Mouse (Mus musculus) liver, embryonic 12.5 days (tissue): ENCODE results near the gene Fam219b. TPM values are rescaled to one million over a fixed set of nuclear protein-coding genes. Genes with fewer than 3 reads are reported as not detected.
A peak's percentile ranks its signal among the peaks of the same experiment; 100 is the strongest.

ENCODE experiments used
- ATAC-seq: fragments of 200-750 bp; cut with Nextera tagmentation; 2 replicates; pipeline ENCODE4 v1.8.0; 2017; ENCODE audit warnings: moderate number of reproducible peaks, mild to moderate bottlenecking, moderate library complexity
- H3K27ac ChIP-seq: fragments of 300-500 bp; sonication (generic); 2 replicates; pipeline ENCODE4 v1.5.1; 2016; ENCODE audit warnings: mild to moderate bottlenecking
- H3K27me3 ChIP-seq: fragments of 300-500 bp; sonication (generic); replicated peaks from 2 replicates; pipeline ENCODE4 v1.6.1; 2016; ENCODE audit warnings: mild to moderate bottlenecking, moderate library complexity
- H3K36me3 ChIP-seq: fragments of 300-500 bp; sonication (generic); 2 replicates; pipeline ENCODE4 v1.6.1; 2016; ENCODE audit warnings: mild to moderate bottlenecking, moderate library complexity
- H3K4me1 ChIP-seq: fragments of 300-500 bp; sonication (generic); 2 replicates; pipeline ENCODE4 v1.6.1; 2016
- H3K4me2 ChIP-seq: fragments of 300-500 bp; sonication (generic); 2 replicates; pipeline ENCODE4 v1.6.1; 2016; ENCODE audit warnings: mild to moderate bottlenecking, moderate library complexity
- H3K4me3 ChIP-seq: fragments of 300-500 bp; sonication (generic); 2 replicates; pipeline ENCODE4 v1.5.1; 2016; ENCODE audit warnings: mild to moderate bottlenecking, moderate library complexity
- H3K9ac ChIP-seq: fragments of 300-500 bp; sonication (generic); 2 replicates; pipeline ENCODE4 v1.6.1; 2016; ENCODE audit warnings: mild to moderate bottlenecking, moderate library complexity
- H3K9me3 ChIP-seq: fragments of 300-500 bp; sonication (generic); replicated peaks from 2 replicates; pipeline ENCODE4 v1.6.1; 2016; ENCODE audit warnings: mild to moderate bottlenecking, moderate library complexity
- WGBS: fragments of 180-500 bp; shearing (Covaris S2); methylation state at CpG from one replicate; pipeline ENCODE4 v1.1.7; 2016; ENCODE audit not compliant: insufficient replicate concordance; 5-methylcytosine and 5-hydroxymethylcytosine counted together
- polyA plus RNA-seq: library from polyadenylated mRNA; unstranded; fragments of >200 nt; fragmentation: Nextera tagmentation; extraction: Ambion mirVana; gene quantifications from 2 replicates; pipeline ENCODE4 v1.2.1, GENCODE M21; 2016

Fam219b gene
- polyA plus RNA-seq, 1 experiment from 2014 or later = 12.0 TPM

GRCm38 (mm10) chr9:57531946-57532345 is 5.4 kb upstream of the Fam219b start:
- H3K4me3 ChIP-seq = no peak overlapping the region
- ATAC-seq = no peak
- H3K27ac ChIP-seq = no peak overlapping the region
- no peak overlapping the region for H3K4me2 ChIP-seq
- H3K27me3 ChIP-seq = no peaks in the 10 kb centered on the region
- peaks cover 65% of the 10 kb centered on the region for H3K36me3 ChIP-seq
- H3K4me1 ChIP-seq = peaks cover 8% of the 10 kb centered on the region
- no peaks in the 10 kb centered on the region for H3K9me3 ChIP-seq
- no peak overlapping the region for H3K9ac ChIP-seq
- WGBS = 77% methylated on average over 1 of the region's 1 CpGs

- Histone ChIP-seq H3K4me1 (peaks cover 28% of the 10 kb centered on the region), H3K27ac (0 out of 2 replicates have a peak overlapping the region, but pooled peaks have one; percentile 84), H3K27me3 (no peaks in the 10 kb centered on the region), H3K4me2 (peak overlapping the region; percentile 78), H3K4me3 (peak overlapping the region; percentile 88), H3K36me3 (peaks cover 63% of the 10 kb centered on the region), H3K9me3 (no peaks in the 10 kb centered on the region), H3K9ac (peak overlapping the region; percentile 93; the same call in 1 of the 2 replicates)
- ATAC-seq = no peak
- 87% methylated on average over 5 of the region's 5 CpGs for WGBS
These were observed 966 bp upstream of the Fam219b start for GRCm38 (mm10) chr9:57536362-57536761.

GRCm38 (mm10) chr9:57537728-57538181 is 427 bp downstream of the Fam219b start:
- ATAC-seq = no peak; the same call in 1 of the 2 replicates
- no peaks in the 10 kb centered on the region for H3K9me3 ChIP-seq
- under 1% methylated on average over 24 of the region's 24 CpGs for WGBS

GRCm38 (mm10) chr9:57539550-57539949 is 2.2 kb downstream of the Fam219b start:
- peaks cover 63% of the 10 kb centered on the region for H3K36me3 ChIP-seq
- no peak for ATAC-seq
- 75% methylated on average over 2 of the region's 2 CpGs for WGBS

More at GRCm38 (mm10) chr9:57537728-57538181, 427 bp downstream of the Fam219b start:
- peak overlapping the region; percentile 78 for H3K4me2 ChIP-seq
- peak overlapping the region; percentile 84 for H3K27ac ChIP-seq
- no peaks in the 10 kb centered on the region for H3K27me3 ChIP-seq
- H3K9ac ChIP-seq = peak overlapping the region; percentile 93
- peaks cover 62% of the 10 kb centered on the region for H3K36me3 ChIP-seq
- H3K4me3 ChIP-seq = peak overlapping the region; percentile 88
- H3K4me1 ChIP-seq = peaks cover 28% of the 10 kb centered on the region

GRCm38 (mm10) chr9:57541312-57541711 is 4.0 kb downstream of the Fam219b start:
- no peak overlapping the region for H3K9ac ChIP-seq
- peaks cover 27% of the 10 kb centered on the region for H3K4me1 ChIP-seq
- WGBS = 6% methylated on average over 1 of the region's 1 CpGs
- ATAC-seq = no peak
- no peak overlapping the region for H3K27ac ChIP-seq
- no peak overlapping the region for H3K4me3 ChIP-seq
- H3K9me3 ChIP-seq = no peaks in the 10 kb centered on the region
- H3K4me2 ChIP-seq = no peak overlapping the region
- H3K36me3 ChIP-seq = peaks cover 72% of the 10 kb centered on the region
- H3K27me3 ChIP-seq = no peaks in the 10 kb centered on the region

More at GRCm38 (mm10) chr9:57539550-57539949, 2.2 kb downstream of the Fam219b start:
- H3K4me3 ChIP-seq = no peak overlapping the region
- H3K9me3 ChIP-seq = no peaks in the 10 kb centered on the region
- peaks cover 28% of the 10 kb centered on the region for H3K4me1 ChIP-seq
- no peak overlapping the region for H3K27ac ChIP-seq
- H3K27me3 ChIP-seq = no peaks in the 10 kb centered on the region
- H3K9ac ChIP-seq = no peak overlapping the region
- H3K4me2 ChIP-seq = no peak overlapping the region

GRCm38 (mm10) chr9:57543951-57544350 is 6.6 kb downstream of the Fam219b start:
- 68% methylated on average over 3 of the region's 3 CpGs for WGBS
- Histone ChIP-seq H3K4me3 (no peak overlapping the region), H3K36me3 (peaks cover 82% of the 10 kb centered on the region), H3K9me3 (no peaks in the 10 kb centered on the region), H3K4me2 (no peak overlapping the region), H3K27ac (no peak overlapping the region), H3K9ac (no peak overlapping the region), H3K27me3 (no peaks in the 10 kb centered on the region), H3K4me1 (peaks cover 25% of the 10 kb centered on the region)
- ATAC-seq = no peak

GRCm38 (mm10) chr9:57547287-57547686 is 10.0 kb downstream of the Fam219b start:
- Histone ChIP-seq H3K4me2 (peak overlapping the region; percentile 27), H3K27me3 (no peaks in the 10 kb centered on the region), H3K27ac (0 out of 2 replicates have a peak overlapping the region, but pooled peaks have one; percentile 15), H3K4me3 (no peak overlapping the region), H3K36me3 (peaks cover 56% of the 10 kb centered on the region), H3K4me1 (peaks cover 34% of the 10 kb centered on the region), H3K9ac (no peak overlapping the region), H3K9me3 (no peaks in the 10 kb centered on the region)
- WGBS = 26% methylated on average over 5 of the region's 5 CpGs
- peak; percentile 45; the same call in 1 of the 2 replicates for ATAC-seq

GRCm38 (mm10) chr9:57547869-57548268 is 10.5 kb downstream of the Fam219b start:
- Histone ChIP-seq H3K4me1 (peaks cover 36% of the 10 kb centered on the region), H3K36me3 (peaks cover 50% of the 10 kb centered on the region), H3K9ac (no peak overlapping the region), H3K4me2 (peak overlapping the region; percentile 27), H3K27ac (no peak overlapping the region), H3K27me3 (no peaks in the 10 kb centered on the region), H3K9me3 (no peaks in the 10 kb centered on the region), H3K4me3 (no peak overlapping the region)
- ATAC-seq = no peak
- 81% methylated on average over 11 of the region's 11 CpGs for WGBS

- ATAC-seq = no peak
- no peak overlapping the region for H3K27ac ChIP-seq
These were observed 11.9 kb downstream of the Fam219b start for GRCm38 (mm10) chr9:57549186-57549585.

GRCm38 (mm10) chr9:57550126-57550862 is 13.0 kb downstream of the Fam219b start:
- 80% methylated on average over 11 of the region's 11 CpGs for WGBS
- H3K4me2 ChIP-seq = no peak overlapping the region
- no peak overlapping the region for H3K27ac ChIP-seq

More at GRCm38 (mm10) chr9:57549186-57549585, 11.9 kb downstream of the Fam219b start:
- Histone ChIP-seq H3K4me1 (peaks cover 40% of the 10 kb centered on the region), H3K4me3 (no peak overlapping the region), H3K4me2 (no peak overlapping the region), H3K27me3 (no peaks in the 10 kb centered on the region), H3K36me3 (peaks cover 37% of the 10 kb centered on the region), H3K9me3 (no peaks in the 10 kb centered on the region), H3K9ac (no peak overlapping the region)
- WGBS = 91% methylated on average over 4 of the region's 4 CpGs

GRCm38 (mm10) chr9:57552139-57552887 is 15.0 kb downstream of the Fam219b start, which contains the start of gene Mpi:
TSS of gene Mpi (minus strand) at chr9:57552763.
- WGBS = 2% methylated on average over 28 of the region's 28 CpGs
- H3K4me3 ChIP-seq = peak within 1 kb of the TSS; percentile 70
- no peak within 1 kb of the TSS for H3K27ac ChIP-seq
- peaks cover 36% of the 10 kb centered on the region for H3K4me1 ChIP-seq
- H3K27me3 ChIP-seq = no peaks in the 10 kb centered on the region
- peak within 1 kb of the TSS; percentile 72 for H3K9ac ChIP-seq
- peaks cover 18% of the 10 kb centered on the region for H3K36me3 ChIP-seq
- peak; percentile 42; the same call in 1 of the 2 replicates for ATAC-seq
- peak within 1 kb of the TSS; percentile 79 for H3K4me2 ChIP-seq
- H3K9me3 ChIP-seq = no peaks in the 10 kb centered on the region

More at GRCm38 (mm10) chr9:57550126-57550862, 13.0 kb downstream of the Fam219b start:
- peaks cover 40% of the 10 kb centered on the region for H3K4me1 ChIP-seq
- H3K36me3 ChIP-seq = peaks cover 26% of the 10 kb centered on the region
- no peaks in the 10 kb centered on the region for H3K9me3 ChIP-seq
- no peaks in the 10 kb centered on the region for H3K27me3 ChIP-seq
- H3K4me3 ChIP-seq = no peak overlapping the region
- no peak for ATAC-seq
- H3K9ac ChIP-seq = no peak overlapping the region
